8 mouse cellular contexts compared by ENCODE assay signal in genomic region chr5:99891516-99892441, GRCm38 (mm10). TPM values are rescaled to one million over a fixed set of nuclear protein-coding genes. Genes with fewer than 3 reads are reported as not detected.
DNase-seq lines count a peak whose midpoint lies in the region; ATAC-seq and TF ChIP-seq lines count a peak whose summit lies in the region.

No protein-coding gene starts in this region.

- ATAC-seq in hindbrain, embryonic 13.5 days (ENCODE audit: low FRiP score), result peak; percentile 43; the same call in 1 of the 2 replicates
- ATAC-seq in midbrain, embryonic 14.5 days (ENCODE audit: low FRiP score, low TSS enrichment), result no peak

- no peak overlapping the region for H3K27ac ChIP-seq in hindbrain, embryonic 13.5 days
- H3K27ac ChIP-seq in left cerebral cortex, adult 2 months, result no peak overlapping the region
- H3K27ac ChIP-seq in midbrain, embryonic 14.5 days (replicated peaks; ENCODE audit: low read depth, low read length), result no peak overlapping the region

- intact Hi-C loops in left cerebral cortex, adult 2 months (cut with DNase I), result loop anchor here (1.0 to 10.0 kb wide), 3 partner anchors 507 to 689 kb away; no protein-coding TSS in a partner anchor

- no peak overlapping the region for H3K9ac ChIP-seq in hindbrain, embryonic 13.5 days
- no peak overlapping the region for H3K9ac ChIP-seq in midbrain, embryonic 14.5 days (replicated peaks; ENCODE audit: low read length)

- DNase-seq in R1 (ENCODE audit: low read depth, low spot score), result peak; percentile 54
- DNase-seq in embryo, embryonic 11.5 days (ENCODE audit: low read depth, low spot score), result peak; percentile 36
- peak; percentile 73 to 74 for DNase-seq in left cerebral cortex, adult 2 months (ENCODE audit: extremely low spot score in 1 of 2, low spot score in 2 of 2)
- DNase-seq in midbrain, embryonic 14.5 days, result peak; percentile 91
- peak; percentile 31 to 65 for DNase-seq in thymus, postnatal 10 days (ENCODE audit: low spot score in 2 of 2)
- DNase-seq in spleen, adult 12 weeks (ENCODE audit: low spot score), result no peak

- peak; percentile 46 for TF ChIP-seq CTCF in E14TG2a.4 (conservative IDR thresholded peaks at IDR 0.05; ENCODE audit: low read length)
- TF ChIP-seq CTCF in left cerebral cortex, adult 2 months (IDR thresholded peaks at IDR 0.05), result peak; percentile 85

- 68% methylated on average over 12 of the region's 12 CpGs for WGBS in hindbrain, embryonic 13.5 days
- 69% methylated on average over 12 of the region's 12 CpGs for WGBS in midbrain, embryonic 14.5 days

- H3K4me1 ChIP-seq in E14TG2a.4 (replicated peaks; ENCODE audit: low read depth, low read length), result no peaks in the 10 kb centered on the region
- no peaks in the 10 kb centered on the region for H3K4me1 ChIP-seq in hindbrain, embryonic 13.5 days (replicated peaks)
- H3K4me1 ChIP-seq in midbrain, embryonic 14.5 days (ENCODE audit: control insufficient read depth, insufficient read depth, low read length), result no peaks in the 10 kb centered on the region

- H3K27me3 ChIP-seq in E14TG2a.4 (ENCODE audit: insufficient read depth, low read length), result no peaks in the 10 kb centered on the region
- no peaks in the 10 kb centered on the region for H3K27me3 ChIP-seq in hindbrain, embryonic 13.5 days
- no peaks in the 10 kb centered on the region for H3K27me3 ChIP-seq in midbrain, embryonic 14.5 days (ENCODE audit: control insufficient read depth, insufficient read depth, low read length)

- no peak overlapping the region for H3K4me2 ChIP-seq in hindbrain, embryonic 13.5 days
- no peak overlapping the region for H3K4me2 ChIP-seq in midbrain, embryonic 14.5 days (ENCODE audit: low read length)

- no peaks in the 10 kb centered on the region for H3K36me3 ChIP-seq in E14TG2a.4 (ENCODE audit: insufficient read depth, low read length)
- no peaks in the 10 kb centered on the region for H3K36me3 ChIP-seq in hindbrain, embryonic 13.5 days
- H3K36me3 ChIP-seq in midbrain, embryonic 14.5 days (ENCODE audit: control insufficient read depth, insufficient read depth, low read length), result no peaks in the 10 kb centered on the region

- H3K4me3 ChIP-seq in E14TG2a.4 (replicated peaks; ENCODE audit: low read length), result no peak overlapping the region
- no peak overlapping the region for H3K4me3 ChIP-seq in hindbrain, embryonic 13.5 days
- no peak overlapping the region for H3K4me3 ChIP-seq in left cerebral cortex, adult 2 months
- no peak overlapping the region for H3K4me3 ChIP-seq in midbrain, embryonic 14.5 days (replicated peaks; ENCODE audit: low read depth, low read length)

- no peaks in the 10 kb centered on the region for H3K9me3 ChIP-seq in E14TG2a.4 (ENCODE audit: low read length)
- H3K9me3 ChIP-seq in hindbrain, embryonic 13.5 days, result no peaks in the 10 kb centered on the region
- H3K9me3 ChIP-seq in midbrain, embryonic 14.5 days (ENCODE audit: control insufficient read depth, low read length), result no peaks in the 10 kb centered on the region

RNA-seq across cellular contexts. Expression of gene Vamp9, which starts 14.3 kb away (rescaled TPM):
- 0.79 and 0.93 TPM in 2 replicates for polyA plus RNA-seq in hindbrain, embryonic 13.5 days (2015; fragmentation: Nextera tagmentation; extraction: Ambion mirVana)
- total RNA-seq in left cerebral cortex, adult 2 months (2021), result 1 to 10 TPM in 1 of 2 experiments, under 1 TPM in 1; 0.77 to 1.2 TPM
- 0.50 and 0.68 TPM in 2 replicates for polyA plus RNA-seq in midbrain, embryonic 14.5 days (2014; fragmentation: Nextera tagmentation; extraction: Ambion mirVana)
